8 mouse cellular contexts compared by ENCODE assay signal in genomic region chr16:87699693-87700394, GRCm38 (mm10). TPM values are rescaled to one million over a fixed set of nuclear protein-coding genes. Genes with fewer than 3 reads are reported as not detected.
DNase-seq lines count a peak whose midpoint lies in the region; ATAC-seq lines count a peak whose summit lies in the region.

No protein-coding gene starts in this region.

- WGBS in hindbrain, embryonic 16.5 days, result under 1% methylated on average over 20 of the region's 20 CpGs
- WGBS in midbrain, embryonic 16.5 days, result under 1% methylated on average over 20 of the region's 20 CpGs
- 1% methylated on average over 20 of the region's 20 CpGs for WGBS in stomach, embryonic 14.5 days

- H3K9me3 ChIP-seq in hindbrain, embryonic 16.5 days (ENCODE audit: control insufficient read depth, low read length), result no peaks in the 10 kb centered on the region
- no peaks in the 10 kb centered on the region for H3K9me3 ChIP-seq in midbrain, embryonic 16.5 days (replicated peaks; ENCODE audit: control insufficient read depth, low read length, poor library complexity, severe bottlenecking)
- no peaks in the 10 kb centered on the region for H3K9me3 ChIP-seq in stomach, embryonic 14.5 days (ENCODE audit: control insufficient read depth, low read depth, low read length)

- peak; percentile 27 to 54 for DNase-seq in left cerebral cortex, postnatal 10 days (ENCODE audit: extremely low spot score in 1 of 2, low spot score in 2 of 2)
- no peak for DNase-seq in left cerebral cortex, adult 18-20 months (ENCODE audit: low spot score in 2 of 2)
- peak; percentile 82 for DNase-seq in c-Kit-positive CD71-positive TER-119-negative erythroid progenitor cells, embryonic 14.5 days (ENCODE audit: low read depth)
- peak; percentile 80 for DNase-seq in liver

- no peaks in the 10 kb centered on the region for H3K36me3 ChIP-seq in hindbrain, embryonic 16.5 days (ENCODE audit: control insufficient read depth, insufficient read depth, low read length)
- no peaks in the 10 kb centered on the region for H3K36me3 ChIP-seq in midbrain, embryonic 16.5 days (ENCODE audit: control insufficient read depth, insufficient read depth, low read length)
- H3K36me3 ChIP-seq in stomach, embryonic 14.5 days (ENCODE audit: control insufficient read depth, insufficient read depth, low read length), result no peaks in the 10 kb centered on the region

- H3K4me1 ChIP-seq in hindbrain, embryonic 16.5 days (ENCODE audit: control insufficient read depth, insufficient read depth, low read depth, low read length), result peaks cover 9% of the 10 kb centered on the region
- H3K4me1 ChIP-seq in midbrain, embryonic 16.5 days (ENCODE audit: control insufficient read depth, insufficient read depth, low read length), result peaks cover 28% of the 10 kb centered on the region
- H3K4me1 ChIP-seq in stomach, embryonic 14.5 days (ENCODE audit: control insufficient read depth, insufficient read depth, low read length), result peaks cover 13% of the 10 kb centered on the region; the same call in 1 of the 2 replicates

- peak overlapping the region; percentile 93 for H3K9ac ChIP-seq in hindbrain, embryonic 16.5 days (ENCODE audit: low read depth, low read length)
- peak overlapping the region; percentile 91 for H3K9ac ChIP-seq in midbrain, embryonic 16.5 days (ENCODE audit: low read depth, low read length)
- peak overlapping the region; percentile 97 for H3K9ac ChIP-seq in stomach, embryonic 14.5 days (replicated peaks; ENCODE audit: low read depth, low read length)

- peak overlapping the region; percentile 93 for H3K27ac ChIP-seq in hindbrain, embryonic 16.5 days (ENCODE audit: low read depth, low read length)
- H3K27ac ChIP-seq in midbrain, embryonic 16.5 days (ENCODE audit: low read length), result peak overlapping the region; percentile 92
- H3K27ac ChIP-seq in stomach, embryonic 14.5 days (ENCODE audit: low read length), result peak overlapping the region; percentile 86

- intact Hi-C loops in left cerebral cortex, postnatal 10 days (cut with DNase I), result loop anchor here (5.0 to 10.0 kb wide), 2 partner anchors 98 to 195 kb away; no protein-coding TSS in a partner anchor

- ATAC-seq in frontal cortex, adult (ENCODE audit: low TSS enrichment), result peak; percentile 24; the same call in 1 of the 2 replicates
- ATAC-seq in hindbrain, embryonic 16.5 days, result peak; percentile 12
- peak; percentile 29 for ATAC-seq in midbrain, embryonic 16.5 days
- peak; percentile 51 for ATAC-seq in stomach, embryonic 14.5 days (ENCODE audit: insufficient number of reproducible peaks, insufficient read depth, low FRiP score, low read depth)

- H3K4me2 ChIP-seq in hindbrain, embryonic 16.5 days (ENCODE audit: low read length), result peak overlapping the region; percentile 82
- peak overlapping the region; percentile 89 for H3K4me2 ChIP-seq in midbrain, embryonic 16.5 days (ENCODE audit: low read length)
- peak overlapping the region; percentile 65 for H3K4me2 ChIP-seq in stomach, embryonic 14.5 days (replicated peaks; ENCODE audit: low read depth, low read length)

- peak overlapping the region; percentile 89 for H3K4me3 ChIP-seq in hindbrain, embryonic 16.5 days (ENCODE audit: low read length)
- peak overlapping the region; percentile 92 for H3K4me3 ChIP-seq in midbrain, embryonic 16.5 days (ENCODE audit: low read depth, low read length)
- H3K4me3 ChIP-seq in stomach, embryonic 14.5 days (ENCODE audit: low read depth, low read length), result peak overlapping the region; percentile 81

- H3K27me3 ChIP-seq in hindbrain, embryonic 16.5 days (replicated peaks; ENCODE audit: control insufficient read depth, insufficient read depth, low read length), result no peaks in the 10 kb centered on the region
- no peaks in the 10 kb centered on the region for H3K27me3 ChIP-seq in midbrain, embryonic 16.5 days (ENCODE audit: control insufficient read depth, insufficient read depth, low read depth, low read length)
- H3K27me3 ChIP-seq in stomach, embryonic 14.5 days (ENCODE audit: control insufficient read depth, insufficient read depth, low read length), result no peaks in the 10 kb centered on the region

RNA-seq across cellular contexts. Expression of gene Bach1, which starts 1.1 kb away (rescaled TPM):
- total RNA-seq in left cerebral cortex, postnatal 10 days (2021), result 10 to 100 TPM; 18.0 to 18.4 TPM
- 10 to 100 TPM; 10.9 to 12.6 TPM for total RNA-seq in left cerebral cortex, adult 18-20 months (2021)
- polyA plus RNA-seq in hindbrain, embryonic 16.5 days (2015; fragmentation: Nextera tagmentation; extraction: Ambion mirVana), result 15.8 and 17.4 TPM in 2 replicates
- polyA plus RNA-seq in midbrain, embryonic 16.5 days (2015; fragmentation: Nextera tagmentation; extraction: Ambion mirVana), result 14.3 and 15.9 TPM in 2 replicates
- 15.3 and 16.2 TPM in 2 replicates for polyA plus RNA-seq in stomach, embryonic 14.5 days (2014; fragmentation: Nextera tagmentation; extraction: Ambion mirVana)

Comparison
In these comparisons a context has a peak if more than half of its experiments do, and no peak if none do; other contexts are left out.
1. DNase-seq: peak in left cerebral cortex, postnatal 10 days (2 of 2), c-Kit-positive CD71-positive TER-119-negative erythroid progenitor cells, embryonic 14.5 days (single experiment) and liver (single experiment); none in left cerebral cortex, adult 18-20 months (0 of 2).
2. Peak in every context shown above with its lines, with median percentiles within 50 percentile points of each other: ATAC-seq, H3K27ac ChIP-seq, H3K4me2 ChIP-seq, H3K4me3 ChIP-seq and H3K9ac ChIP-seq.